Mouse (Mus musculus): ENCODE measurements around the gene Gm16867. TPM values are rescaled to one million over a fixed set of nuclear protein-coding genes. Genes with fewer than 3 reads are reported as not detected.
"Not testable (repeated sequence)": the region's sequence is repeated elsewhere in the genome, so short reads cannot be mapped to it uniquely, and the experiment has no call there.

Gene Gm16867
- total RNA-seq (2021): 1 to 10 TPM; 4.3 to 5.7 TPM
- long read RNA-seq, experiment 1: 0 reads
- long read RNA-seq, experiment 2, partial matches to known transcripts: 0 of 2 reads
- long read RNA-seq, experiment 2, other reads (novel, unspliced or antisense): 1 of 2 reads

DNA sequence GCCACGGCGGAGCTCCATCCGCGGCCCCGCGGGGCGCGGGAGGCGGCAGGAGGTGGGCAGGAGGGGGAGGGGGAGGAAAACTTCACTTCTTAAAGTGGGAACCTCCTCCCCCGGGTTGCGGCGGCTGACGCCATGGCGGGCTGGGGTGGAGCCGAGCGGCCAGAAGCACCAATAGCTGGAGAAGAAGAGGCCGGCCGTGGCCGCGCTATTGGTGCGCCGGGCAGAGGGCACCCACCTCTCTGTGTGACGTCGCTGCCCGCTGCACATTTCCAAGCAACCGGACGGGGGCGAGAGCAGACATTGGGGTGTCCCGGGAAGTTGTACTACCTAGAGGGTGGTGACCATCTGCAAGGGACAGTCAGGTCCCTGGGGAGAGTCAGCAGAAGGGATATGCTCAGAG, at the start of gene Gm16867:
Gm16867 (minus strand) TSS at position 189 of the 400 bp plus-strand sequence.
- not testable (repeated sequence) for DNase-seq (ENCODE audit: low spot score in 2 of 2); H3K27ac ChIP-seq; H3K4me3 ChIP-seq

DNA sequence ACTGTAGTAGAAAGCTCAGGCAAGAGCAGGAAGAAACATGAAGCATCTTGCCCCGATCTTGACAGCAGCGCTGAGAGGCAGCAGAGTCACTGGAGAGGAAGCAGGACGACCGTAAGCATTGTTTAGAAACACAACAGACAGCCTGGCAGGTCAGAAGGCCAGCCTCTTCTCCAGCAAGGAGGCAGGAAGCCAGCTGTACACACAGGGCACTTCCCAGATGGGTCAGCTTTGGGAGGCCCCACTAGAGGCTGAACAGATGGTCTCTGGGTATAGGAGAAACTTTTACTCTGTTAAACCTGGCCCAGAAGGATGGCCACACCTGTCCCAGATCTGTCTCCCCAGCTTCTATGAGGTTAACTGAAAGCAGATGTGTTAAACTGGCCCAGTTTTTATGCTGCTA, 44.1 kb upstream of the Gm16867 start:
- DNase-seq (ENCODE audit: low spot score in 2 of 2); H3K4me3 ChIP-seq; H3K27ac ChIP-seq: not testable (repeated sequence)

DNA sequence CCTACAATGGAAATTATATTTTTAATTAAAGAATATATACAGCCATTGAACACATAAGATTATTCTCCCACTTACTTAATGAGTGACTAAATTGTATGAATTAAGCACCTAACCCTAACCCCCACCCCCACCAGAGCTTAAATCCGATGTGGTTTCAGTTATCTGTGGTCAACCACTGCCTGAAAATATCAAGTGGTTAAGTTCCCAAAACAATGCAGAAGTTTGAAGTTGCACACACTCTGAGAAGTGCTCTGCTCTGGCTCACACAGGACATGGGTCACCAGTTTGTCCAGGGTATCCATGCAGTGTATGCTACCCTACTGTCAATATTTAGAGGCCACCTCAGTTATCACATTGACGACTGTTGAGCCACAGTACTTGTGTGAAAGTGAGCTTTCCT, 41.9 kb upstream of the Gm16867 start:
- H3K27ac ChIP-seq; H3K4me3 ChIP-seq; DNase-seq (ENCODE audit: low spot score in 2 of 2): not testable (repeated sequence)

DNA sequence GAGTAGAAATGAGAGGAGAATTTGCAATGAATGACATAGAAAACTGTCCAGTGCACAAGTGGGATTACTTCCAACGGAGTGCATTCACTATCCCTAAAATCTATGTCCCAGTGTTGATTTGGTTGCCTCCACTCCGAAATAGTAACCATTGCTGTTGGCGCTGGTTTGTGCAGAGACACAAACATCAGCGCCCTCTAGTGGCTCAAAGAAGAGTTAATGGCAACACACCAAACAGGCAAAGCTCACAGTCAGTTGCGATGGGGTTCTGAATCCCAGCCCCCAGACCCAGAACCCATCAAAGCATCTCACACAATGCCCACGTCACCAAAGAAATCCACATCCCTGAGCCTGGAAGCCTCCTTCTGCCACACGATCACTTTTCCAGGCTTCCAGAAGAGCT, 40.9 kb upstream of the Gm16867 start:
- DNase-seq (ENCODE audit: low spot score in 2 of 2); H3K27ac ChIP-seq; H3K4me3 ChIP-seq: not testable (repeated sequence)

DNA sequence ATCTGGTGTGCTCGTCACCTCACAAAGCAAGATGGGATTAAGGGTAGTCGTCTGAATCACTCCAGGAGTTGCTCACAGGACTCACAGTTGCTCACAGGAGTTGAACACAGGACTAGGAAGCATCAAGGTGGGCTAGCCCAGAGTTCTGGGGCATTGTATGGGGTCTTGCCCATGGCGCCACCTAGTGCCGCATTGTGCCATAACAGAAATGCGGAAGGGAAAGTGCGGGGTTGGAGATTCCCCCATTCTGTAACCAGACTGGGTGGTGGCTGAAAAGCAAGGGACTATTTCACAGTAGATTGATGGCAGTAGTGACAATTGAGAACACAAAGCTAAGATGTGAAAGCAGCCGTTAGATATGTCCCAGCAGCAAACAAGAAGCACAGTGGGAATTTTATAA, 39.5 kb upstream of the Gm16867 start:
- H3K27ac ChIP-seq; H3K4me3 ChIP-seq; DNase-seq (ENCODE audit: low spot score in 2 of 2): not testable (repeated sequence)

DNA sequence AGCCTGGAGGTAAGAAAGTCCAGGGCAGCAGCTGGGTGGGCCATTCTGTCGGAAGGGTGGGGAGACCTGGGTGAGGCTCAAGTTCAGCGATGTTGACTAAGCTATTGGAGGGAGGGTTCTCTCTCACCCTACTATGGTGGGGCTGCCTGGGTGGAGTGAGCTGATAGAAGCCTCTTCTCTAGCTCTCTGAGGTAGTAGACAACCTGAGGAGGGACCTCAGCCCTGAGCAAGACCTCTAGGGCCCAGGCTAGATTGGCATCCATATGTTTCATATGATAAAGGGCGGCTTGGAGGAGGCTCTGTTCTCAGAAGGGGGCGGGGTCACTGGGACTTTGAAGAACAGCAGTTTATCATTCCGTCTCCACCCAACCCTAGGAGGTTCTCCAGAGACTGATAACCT, 37.0 kb upstream of the Gm16867 start:
- not testable (repeated sequence) for H3K4me3 ChIP-seq; DNase-seq (ENCODE audit: low spot score in 2 of 2)

DNA sequence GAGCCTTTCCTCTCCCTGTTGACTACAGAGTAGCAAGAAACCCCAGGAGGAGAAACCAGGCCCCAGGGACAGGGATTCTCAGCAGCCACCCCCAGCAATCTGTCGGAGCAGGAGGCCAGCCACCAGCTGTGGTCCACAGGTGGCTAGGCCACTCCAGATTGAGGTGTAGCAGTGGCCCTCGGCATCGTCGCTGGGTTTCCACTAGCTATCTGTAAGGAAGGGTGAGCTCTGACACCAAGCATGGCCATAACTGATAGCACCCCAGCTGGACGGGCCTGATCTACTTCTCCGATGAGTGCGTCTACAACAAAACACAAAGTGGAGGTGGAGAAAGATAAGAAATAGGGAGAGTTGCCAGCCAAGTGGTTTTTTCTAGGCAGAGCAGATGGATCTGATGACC, 33.4 kb upstream of the Gm16867 start:
- H3K27ac ChIP-seq; DNase-seq (ENCODE audit: low spot score in 2 of 2); H3K4me3 ChIP-seq: not testable (repeated sequence)

More for the DNA sequence above, 37.0 kb upstream of the Gm16867 start:
- H3K27ac ChIP-seq: not testable (repeated sequence)

DNA sequence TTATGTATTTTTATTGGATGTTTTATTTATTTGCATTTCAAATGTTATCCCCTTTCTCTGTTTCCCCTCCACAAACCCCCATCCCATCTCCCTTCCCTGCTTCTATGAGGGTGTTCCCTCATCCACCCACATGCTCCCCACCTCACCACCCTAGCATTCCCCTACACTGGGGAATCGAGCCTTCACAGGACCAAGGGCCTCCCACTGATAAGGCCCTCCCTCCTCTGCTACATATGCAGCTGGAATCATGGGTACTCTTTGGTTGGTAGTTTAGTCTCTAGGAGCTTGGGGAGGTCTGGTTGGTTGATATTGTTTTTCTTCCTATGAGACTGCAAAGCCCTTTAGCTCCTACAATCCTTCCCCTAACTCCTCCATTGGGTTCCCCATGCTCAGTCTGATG, 23.0 kb upstream of the Gm16867 start:
- not testable (repeated sequence) for H3K27ac ChIP-seq; DNase-seq (ENCODE audit: low spot score in 2 of 2); H3K4me3 ChIP-seq

DNA sequence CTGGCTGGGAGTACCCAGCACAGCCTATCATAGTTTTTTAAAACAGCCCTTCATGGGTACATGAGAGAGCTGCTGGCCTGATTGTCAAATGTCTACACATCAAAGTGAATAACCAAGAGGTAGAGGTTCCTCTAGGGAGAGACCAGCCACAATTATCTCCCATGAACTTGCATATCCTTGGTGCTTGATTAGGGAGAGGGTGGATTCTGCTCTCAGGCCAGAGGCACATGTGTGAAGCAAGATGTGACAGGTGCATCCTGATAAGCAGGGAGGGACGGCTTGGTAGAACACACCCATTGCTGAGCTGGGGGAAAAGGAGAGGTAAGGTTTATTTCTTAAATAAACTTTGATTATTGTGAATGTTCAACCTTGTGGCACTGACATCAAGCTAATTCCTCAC, 19.8 kb upstream of the Gm16867 start:
- DNase-seq (ENCODE audit: low spot score in 2 of 2): not testable (repeated sequence)

DNA sequence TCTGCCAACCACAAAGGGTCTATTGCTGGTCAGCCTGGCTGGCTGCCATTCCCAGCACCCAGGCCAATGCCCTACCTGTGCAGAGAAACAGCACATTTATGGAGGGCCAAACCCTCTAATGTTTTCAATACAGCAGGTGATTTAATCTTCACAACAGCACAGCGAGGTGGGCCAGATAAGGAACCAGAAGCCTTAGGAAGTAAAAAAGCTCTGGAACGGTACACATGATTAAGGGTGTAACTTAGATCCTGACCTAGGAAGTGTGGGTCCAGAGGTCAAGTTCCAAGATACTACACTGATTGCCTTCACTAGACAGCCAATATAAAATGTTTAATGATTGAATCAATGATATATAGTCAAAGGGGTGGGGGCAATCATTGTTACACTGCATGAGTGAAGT, 17.6 kb upstream of the Gm16867 start:
- DNase-seq (ENCODE audit: low spot score in 2 of 2); H3K27ac ChIP-seq; H3K4me3 ChIP-seq: not testable (repeated sequence)

More for the DNA sequence above, 19.8 kb upstream of the Gm16867 start:
- H3K4me3 ChIP-seq, H3K27ac ChIP-seq: not testable (repeated sequence)

DNA sequence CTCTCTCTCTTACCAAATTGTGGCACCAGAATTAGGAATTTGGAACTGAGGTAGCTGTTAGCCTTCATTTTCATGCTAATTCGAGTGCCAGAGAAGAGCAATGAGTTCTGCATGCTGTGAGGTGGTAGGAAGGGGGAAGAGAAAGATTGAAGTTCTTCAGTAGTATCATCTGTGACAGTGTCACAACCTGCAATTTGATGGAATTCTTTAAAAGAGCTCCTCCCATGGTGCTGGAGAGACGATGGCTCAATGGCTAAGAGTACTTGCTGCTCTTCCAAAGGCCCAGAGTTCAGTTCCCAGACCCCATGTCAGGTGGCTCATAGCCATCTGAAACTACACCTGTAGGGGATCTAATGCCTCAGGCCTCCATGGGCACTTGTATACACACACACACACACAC, 9.3 kb upstream of the Gm16867 start, which contains the start of gene Gm27179:
Gm27179 (minus strand) TSS at position 101 of the 400 bp plus-strand sequence.
- not testable (repeated sequence) for DNase-seq (ENCODE audit: low spot score in 2 of 2); H3K27ac ChIP-seq; H3K4me3 ChIP-seq

DNA sequence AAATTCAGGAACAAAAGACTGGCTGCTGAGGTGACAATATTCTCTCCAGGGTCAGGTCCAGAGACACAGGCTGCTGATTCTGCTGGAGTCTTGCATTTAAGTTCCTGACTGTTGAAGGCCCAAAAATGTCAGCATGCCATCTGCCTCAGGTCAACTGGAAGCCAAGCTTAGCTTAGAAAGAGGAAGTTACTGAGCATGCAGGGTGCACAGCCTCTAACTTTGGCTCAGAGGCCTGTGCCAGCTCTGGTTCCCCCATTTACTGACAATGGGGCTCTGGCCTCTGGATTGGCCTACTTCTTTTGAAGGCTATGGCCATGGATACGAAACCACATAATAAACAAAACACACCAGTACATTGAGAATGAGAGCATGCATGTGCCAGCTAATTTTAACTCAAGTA, 3.8 kb upstream of the Gm16867 start:
- not testable (repeated sequence) for H3K27ac ChIP-seq; DNase-seq (ENCODE audit: low spot score in 2 of 2); H3K4me3 ChIP-seq

DNA sequence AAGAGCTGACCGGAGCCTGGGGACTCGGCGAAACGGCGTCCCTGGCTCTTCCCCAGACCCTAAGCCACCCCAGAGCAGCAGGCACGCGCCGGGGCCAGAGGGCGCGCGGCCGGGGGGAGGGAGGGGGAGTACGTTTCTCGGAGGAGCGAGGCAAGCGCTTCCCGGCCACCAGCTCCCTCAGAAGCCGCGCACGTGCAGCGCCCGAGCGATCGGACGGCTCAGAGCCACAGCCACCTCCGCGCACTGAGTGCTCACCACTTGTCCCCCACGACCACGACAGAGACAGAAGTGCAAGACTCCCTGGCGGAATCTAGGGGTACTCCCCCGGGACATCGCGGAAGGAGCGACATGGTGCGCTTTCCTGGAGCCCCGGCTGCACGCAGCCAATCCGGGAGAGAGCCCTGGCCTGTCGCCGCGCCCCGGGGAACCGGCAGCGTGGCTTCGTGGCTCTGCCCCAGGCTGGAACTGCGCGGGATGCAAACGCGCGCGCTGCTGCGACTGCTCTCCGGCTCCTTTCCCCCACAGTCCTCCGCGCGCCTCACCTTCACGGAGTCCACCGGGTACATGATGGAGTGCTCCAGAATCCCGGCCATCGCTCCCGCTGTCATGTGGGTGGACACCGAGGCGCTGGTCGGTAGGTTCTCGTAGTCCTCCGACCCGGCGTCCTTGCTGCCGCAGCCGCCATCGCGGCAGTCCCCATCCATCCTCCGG, 567 bp downstream of the Gm16867 start:
- not testable (repeated sequence) for H3K27ac ChIP-seq; DNase-seq (ENCODE audit: low spot score in 2 of 2); H3K4me3 ChIP-seq

DNA sequence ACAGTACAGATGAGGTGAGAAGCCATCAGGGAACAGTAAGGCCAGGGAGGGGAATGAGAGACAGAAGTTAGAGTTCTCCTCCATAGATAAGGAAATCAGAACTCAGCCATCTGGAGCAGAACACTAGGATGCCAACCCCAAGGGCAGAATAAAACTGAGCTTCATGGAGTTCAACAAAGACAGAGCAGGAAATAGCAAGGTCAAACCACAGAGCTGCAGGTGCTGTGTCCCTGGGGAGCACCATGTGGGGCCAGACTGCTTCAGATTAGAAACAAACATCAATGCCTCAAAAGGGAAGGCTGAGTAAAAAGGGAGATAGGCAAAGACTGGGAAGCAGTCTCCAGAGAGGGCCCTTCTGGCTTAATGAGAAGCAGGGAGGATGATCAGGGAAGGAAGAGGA, 6.9 kb downstream of the Gm16867 start:
- not testable (repeated sequence) for H3K4me3 ChIP-seq; DNase-seq (ENCODE audit: low spot score in 2 of 2); H3K27ac ChIP-seq

DNA sequence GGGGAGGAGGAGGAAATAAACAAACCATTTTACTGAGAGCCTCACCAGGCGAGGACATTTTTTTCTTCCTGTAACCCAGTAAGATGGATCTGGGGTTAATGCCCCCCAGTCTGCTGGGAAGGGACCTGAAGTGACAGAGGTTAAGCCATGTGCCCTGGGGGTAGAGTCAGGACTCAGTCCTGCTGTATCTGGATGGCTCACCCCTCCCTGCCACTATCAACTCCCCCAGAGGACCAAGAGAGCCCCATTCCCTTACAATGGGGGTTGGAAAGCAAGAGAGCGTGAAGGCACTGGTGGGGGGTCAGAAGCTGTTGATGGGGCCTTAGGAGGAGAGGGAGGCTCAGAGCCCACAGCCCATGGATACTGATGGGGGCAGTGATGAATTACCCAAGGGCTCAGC, 8.2 kb downstream of the Gm16867 start:
- not testable (repeated sequence) for H3K4me3 ChIP-seq; DNase-seq (ENCODE audit: low spot score in 2 of 2); H3K27ac ChIP-seq

DNA sequence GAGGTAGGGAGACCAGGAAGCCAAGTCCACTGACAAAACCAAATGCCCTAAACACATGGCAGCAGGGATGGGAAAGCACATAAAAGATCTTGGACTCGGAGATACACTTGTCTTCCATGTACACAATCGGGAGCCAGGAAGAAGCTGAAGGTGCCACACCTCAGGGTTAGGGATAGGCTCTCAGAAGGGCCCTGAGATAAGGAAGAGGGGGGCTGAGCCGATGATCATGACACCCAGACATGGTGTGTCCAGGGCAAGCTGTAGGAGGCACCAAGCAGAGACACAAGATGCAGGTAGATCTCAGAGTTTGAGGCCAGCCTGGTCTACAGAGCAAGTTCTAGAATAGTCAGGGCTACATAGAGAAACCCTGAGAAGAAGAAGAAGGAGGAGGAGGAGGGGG, 8.6 kb downstream of the Gm16867 start:
- not testable (repeated sequence) for DNase-seq (ENCODE audit: low spot score in 2 of 2); H3K4me3 ChIP-seq; H3K27ac ChIP-seq

DNA sequence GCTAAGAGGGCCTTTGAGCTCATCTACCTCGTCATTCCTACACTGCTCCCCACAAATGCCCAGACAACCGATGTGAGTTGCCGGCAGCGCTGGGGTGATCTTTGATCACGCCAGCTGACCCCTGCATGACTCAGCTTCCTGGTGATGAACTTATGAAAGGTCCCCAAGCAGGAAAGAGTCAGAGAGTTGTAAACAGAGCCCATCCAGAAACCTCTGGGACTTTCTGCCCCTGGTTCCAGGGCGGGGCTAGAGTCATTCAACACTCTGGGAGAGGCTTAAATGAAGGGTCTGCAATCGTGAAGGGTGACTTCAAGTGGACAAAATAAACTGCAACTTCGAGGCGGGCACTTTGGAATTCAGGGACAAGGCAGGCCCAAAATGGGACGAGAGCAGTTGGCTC, 15.2 kb downstream of the Gm16867 start:
- not testable (repeated sequence) for H3K4me3 ChIP-seq; DNase-seq (ENCODE audit: low spot score in 2 of 2); H3K27ac ChIP-seq

DNA sequence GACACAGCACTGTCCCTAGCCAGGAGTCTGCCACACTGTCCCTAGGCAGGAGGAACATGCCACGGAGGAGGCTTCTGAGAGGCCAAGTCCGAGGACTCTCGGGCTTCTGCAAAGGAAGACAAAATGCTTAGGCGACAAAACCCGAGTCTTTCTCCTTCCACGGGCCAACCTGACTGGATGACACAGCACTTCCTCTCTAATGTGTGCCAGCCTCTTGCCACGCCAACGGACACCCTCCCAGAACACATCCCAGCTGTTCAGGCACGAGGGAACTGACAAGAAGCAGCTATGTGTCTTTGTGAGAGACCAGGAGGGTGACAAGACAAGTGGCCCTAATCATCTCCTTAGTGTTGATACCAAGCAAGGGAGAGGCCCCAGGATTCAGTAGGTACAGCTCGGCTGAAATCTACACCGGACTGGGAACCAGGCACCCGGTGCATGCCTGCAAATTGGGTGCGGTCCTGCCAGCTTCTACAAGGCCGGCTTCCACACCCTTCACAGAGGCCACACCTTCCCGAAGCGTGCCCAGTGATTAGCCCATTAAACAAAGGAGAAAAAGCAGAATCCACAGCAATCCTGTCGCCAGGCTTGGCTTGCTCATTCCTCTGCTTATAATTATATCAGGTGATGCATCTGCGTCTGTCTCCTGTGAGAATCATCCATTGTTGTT, 17.6 kb downstream of the Gm16867 start:
- H3K27ac ChIP-seq; H3K4me3 ChIP-seq; DNase-seq (ENCODE audit: low spot score in 2 of 2): not testable (repeated sequence)

DNA sequence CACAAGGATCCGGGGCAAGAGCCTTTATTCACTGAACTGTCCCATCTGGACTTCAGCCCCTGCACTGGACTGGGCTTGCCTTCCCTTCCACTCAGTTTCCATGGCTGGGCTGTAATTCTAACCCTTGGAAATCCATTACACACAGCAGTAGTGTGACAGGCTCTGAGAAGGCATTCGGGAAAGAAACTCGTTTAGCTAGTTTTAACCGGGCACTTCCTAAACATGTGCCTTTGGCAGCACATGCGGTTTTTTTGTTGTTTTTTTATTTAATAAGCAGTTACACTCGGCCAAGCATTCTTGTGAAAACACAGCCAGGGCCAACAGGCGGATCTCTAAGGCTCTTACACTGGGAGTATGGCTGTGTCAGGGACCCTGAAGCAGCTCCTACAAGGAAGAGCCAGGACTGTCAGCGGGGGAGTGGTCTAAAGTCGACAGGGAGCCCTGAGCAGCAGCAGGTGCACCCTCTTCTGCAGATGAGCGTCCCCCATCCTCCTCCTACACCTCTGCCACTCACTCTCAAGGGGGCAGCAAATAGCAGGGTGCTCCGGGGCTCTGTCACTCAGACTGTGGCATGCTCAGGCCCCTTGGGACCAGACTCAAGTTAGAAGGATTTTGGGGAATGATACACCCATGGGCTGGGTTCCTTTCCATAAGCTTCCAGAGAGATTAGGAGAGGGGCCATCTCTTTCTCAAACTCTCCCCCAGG, 29.1 kb downstream of the Gm16867 start:
- H3K4me3 ChIP-seq; H3K27ac ChIP-seq; DNase-seq (ENCODE audit: low spot score in 2 of 2): not testable (repeated sequence)

Data from layer of hippocampus, adult 2 months (tissue).